Mouse (Mus musculus) CH12.LX (cell line): ENCODE results near the gene Efhd1. TPM values are rescaled to one million over a fixed set of nuclear protein-coding genes. Genes with fewer than 3 reads are reported as not detected.

ENCODE experiments used
- DNase-seq: peaks from one replicate; pipeline ENCODE4 v3.0.0-alpha.2; 2013; ENCODE audit errors: extremely low read depth
- H3K27ac ChIP-seq: 2 replicates; pipeline ENCODE4 v1.5.1; 2012; ENCODE audit warnings: low read depth, mild to moderate bottlenecking, control low read depth, moderate library complexity; ENCODE audit not compliant: insufficient read depth
- H3K27me3 ChIP-seq: replicated peaks from 2 replicates; pipeline ENCODE3; 2012; ENCODE audit warnings: inconsistent platforms
- H3K36me3 ChIP-seq, 2 experiments: replicated peaks in 1 of 2; 2 replicates each; pipeline versions ENCODE3 to v1.6.1; 2012; ENCODE audit warnings: inconsistent platforms in 1 of 2, low read length in 1 of 2, mild to moderate bottlenecking in 1 of 2, mixed read lengths in 1 of 2, moderate library complexity in 1 of 2; ENCODE audit not compliant: control insufficient read depth in 1 of 2, insufficient read depth in 1 of 2
- H3K4me1 ChIP-seq, 2 experiments: 2 replicates each; pipeline ENCODE4 v1.6.1; 2012; ENCODE audit warnings: inconsistent platforms in 1 of 2, moderate library complexity in 1 of 2; ENCODE audit not compliant: insufficient read depth in 2 of 2, control insufficient read depth in 1 of 2
- H3K4me2 ChIP-seq: 2 replicates; pipeline ENCODE4 v1.6.1; 2012; ENCODE audit warnings: low read depth, mild to moderate bottlenecking, control low read depth; ENCODE audit not compliant: poor library complexity, insufficient read depth, severe bottlenecking
- H3K4me3 ChIP-seq, 3 experiments: fragments of 150-350 bp in 1 of 3; sonication (generic) in 1 of 3; replicated peaks in 1 of 3; 2 replicates each; pipeline versions ENCODE3 to v1.5.1; 2011 to 2012; ENCODE audit warnings: low read depth in 2 of 3, low read length in 2 of 3, mild to moderate bottlenecking in 2 of 3, moderate library complexity in 2 of 3, control low read depth in 1 of 3, improper control_type of control experiment in 1 of 3, inconsistent platforms in 1 of 3, mixed read lengths in 1 of 3; ENCODE audit not compliant: poor library complexity in 1 of 3
- H3K79me2 ChIP-seq: replicated peaks from 2 replicates; pipeline ENCODE4 v1.6.1; 2012; ENCODE audit warnings: mild to moderate bottlenecking, moderate library complexity; ENCODE audit not compliant: control insufficient read depth, poor library complexity, insufficient read depth, severe bottlenecking; ENCODE audit errors: extremely low read depth
- H3K9ac ChIP-seq: 2 replicates; pipeline ENCODE4 v1.6.1; 2012; ENCODE audit warnings: low read depth, mild to moderate bottlenecking, control low read depth, moderate library complexity; ENCODE audit not compliant: insufficient read depth
- H3K9me3 ChIP-seq: replicated peaks from 2 replicates; pipeline ENCODE3; 2012; ENCODE audit warnings: low read length, inconsistent platforms, mixed read lengths
- BHLHE40 ChIP-seq: IDR thresholded peaks from 2 replicates; pipeline ENCODE4 v1.6.1; 2011; ENCODE audit warnings: mild to moderate bottlenecking, low read depth, low read length, improper control_type of control experiment
- CHD2 ChIP-seq: IDR thresholded peaks from 2 replicates; pipeline ENCODE4 v1.6.1; 2011; ENCODE audit warnings: low read length, improper control_type of control experiment
- E2F4 ChIP-seq: IDR thresholded peaks from 2 replicates; pipeline ENCODE4 v1.6.1; 2011; ENCODE audit warnings: low read depth, low read length, improper control_type of control experiment; ENCODE audit not compliant: insufficient replicate concordance
- EP300 ChIP-seq: IDR thresholded peaks from 2 replicates; pipeline ENCODE4 v1.6.1; 2011; ENCODE audit warnings: low read length, improper control_type of control experiment
- ETS1 ChIP-seq: conservative IDR thresholded peaks from 2 replicates; pipeline ENCODE4 v1.6.1; 2012; ENCODE audit warnings: low read depth, mild to moderate bottlenecking, inconsistent platforms, low read length, improper control_type of control experiment, moderate library complexity
- GABPA ChIP-seq: IDR thresholded peaks from 2 replicates; pipeline ENCODE4 v1.6.1; 2012; ENCODE audit warnings: low read depth, low read length, improper control_type of control experiment, inconsistent platforms; ENCODE audit not compliant: insufficient replicate concordance
- HCFC1 ChIP-seq: IDR thresholded peaks from 2 replicates; pipeline ENCODE4 v1.6.1; 2012; ENCODE audit warnings: low read depth, mild to moderate bottlenecking, inconsistent platforms, low read length, improper control_type of control experiment
- JUN ChIP-seq: IDR thresholded peaks from 2 replicates; pipeline ENCODE4 v1.6.1; 2011; ENCODE audit warnings: low read depth, mild to moderate bottlenecking, low read length, improper control_type of control experiment, moderate library complexity; ENCODE audit not compliant: insufficient read depth
- KAT2A ChIP-seq: IDR thresholded peaks from 2 replicates; pipeline ENCODE4 v1.6.1; 2012; ENCODE audit warnings: low read length, improper control_type of control experiment, inconsistent platforms; ENCODE audit not compliant: insufficient replicate concordance
- MAX ChIP-seq: IDR thresholded peaks from 2 replicates; pipeline ENCODE4 v1.6.1; 2011; ENCODE audit warnings: low read length, improper control_type of control experiment
- NELFE ChIP-seq: IDR thresholded peaks from 2 replicates; pipeline ENCODE4 v1.6.1; 2011; ENCODE audit warnings: low read depth, low read length, improper control_type of control experiment
- NRF1 ChIP-seq: IDR thresholded peaks from 2 replicates; pipeline ENCODE4 v1.6.1; 2014; ENCODE audit warnings: low read depth, mild to moderate bottlenecking, inconsistent platforms, low read length, improper control_type of control experiment, moderate library complexity
- PAX5 ChIP-seq: IDR thresholded peaks from 2 replicates; pipeline ENCODE4 v1.6.1; 2012; ENCODE audit warnings: low read length, inconsistent platforms, mixed read lengths
- POLR2A ChIP-seq: IDR thresholded peaks from 2 replicates; pipeline ENCODE4 v1.6.1; 2011; ENCODE audit warnings: low read depth, mild to moderate bottlenecking, improper control_type of control experiment, low read length
- POLR2AphosphoS2 ChIP-seq: IDR thresholded peaks from 2 replicates; pipeline ENCODE4 v1.6.1; 2011; ENCODE audit warnings: low read depth, low read length, improper control_type of control experiment
- RCOR1 ChIP-seq: conservative IDR thresholded peaks from 2 replicates; pipeline ENCODE4 v1.6.1; 2012; ENCODE audit warnings: low read depth, mild to moderate bottlenecking, inconsistent platforms, low read length, improper control_type of control experiment
- SIN3A ChIP-seq: IDR thresholded peaks from 2 replicates; pipeline ENCODE4 v1.6.1; 2012; ENCODE audit warnings: low read length, improper control_type of control experiment, inconsistent platforms
- SMC3 ChIP-seq: IDR thresholded peaks from 2 replicates; pipeline ENCODE4 v1.6.1; 2011; ENCODE audit warnings: low read depth, low read length, improper control_type of control experiment
- TBP ChIP-seq: conservative IDR thresholded peaks from 2 replicates; pipeline ENCODE4 v1.6.1; 2011; ENCODE audit warnings: low read depth, low read length, improper control_type of control experiment
- UBTF ChIP-seq: IDR thresholded peaks from 2 replicates; pipeline ENCODE4 v1.6.1; 2012; ENCODE audit warnings: low read depth, mild to moderate bottlenecking, inconsistent platforms, low read length, improper control_type of control experiment, moderate library complexity
- USF2 ChIP-seq: conservative IDR thresholded peaks from 2 replicates; pipeline ENCODE4 v1.6.1; 2011; ENCODE audit warnings: low read depth, low read length, improper control_type of control experiment
- ZC3H11A ChIP-seq: IDR thresholded peaks from 2 replicates; pipeline ENCODE4 v1.6.1; 2012; ENCODE audit warnings: low read depth, mild to moderate bottlenecking, inconsistent platforms, low read length, improper control_type of control experiment
- ZNF384 ChIP-seq: IDR thresholded peaks from 2 replicates; pipeline ENCODE4 v1.6.1; 2012; ENCODE audit warnings: low read depth, low read length, improper control_type of control experiment, inconsistent platforms
- dilution Hi-C: fragments of 300-500 bp; cut with MboI; formaldehyde crosslinking; loops from 2 replicates; pipeline ENCODE4 v1.14.3; 2020; ENCODE audit warnings: low sequenced_read_pairs; ENCODE audit not compliant: extremely low pct_unique_long_range_greater_than_20kb, extremely low pct_ligation_motif_present
- in situ Hi-C: fragments of 300-500 bp; cut with MboI; formaldehyde crosslinking; loops from 3 replicates; pipeline ENCODE4 v1.14.3; 2019; ENCODE audit warnings: low sequenced_read_pairs, low pct_ligation_motif_present, low pct_unique_long_range_greater_than_20kb, mixed read lengths
- polyA plus RNA-seq: library from polyadenylated mRNA; unstranded; fragments of >175 nt; gene quantifications from 2 replicates; pipeline ENCODE4 v1.2.1, GENCODE M21; 2012; ENCODE audit warnings: low read depth; ENCODE audit not compliant: insufficient read length
- total RNA-seq, 2 experiments: library from RNA; depleted of rRNA; stranded (reverse); fragments of 300-350 nt in 1 of 2; fragments of >200 nt in 1 of 2; gene quantifications; 2 replicates each; pipeline ENCODE4 v1.2.3; 2012 to 2014

Gene Efhd1
- total and polyA plus RNA-seq, 3 experiments = 0.12 to 1.2 (median 0.13) TPM

DNA sequence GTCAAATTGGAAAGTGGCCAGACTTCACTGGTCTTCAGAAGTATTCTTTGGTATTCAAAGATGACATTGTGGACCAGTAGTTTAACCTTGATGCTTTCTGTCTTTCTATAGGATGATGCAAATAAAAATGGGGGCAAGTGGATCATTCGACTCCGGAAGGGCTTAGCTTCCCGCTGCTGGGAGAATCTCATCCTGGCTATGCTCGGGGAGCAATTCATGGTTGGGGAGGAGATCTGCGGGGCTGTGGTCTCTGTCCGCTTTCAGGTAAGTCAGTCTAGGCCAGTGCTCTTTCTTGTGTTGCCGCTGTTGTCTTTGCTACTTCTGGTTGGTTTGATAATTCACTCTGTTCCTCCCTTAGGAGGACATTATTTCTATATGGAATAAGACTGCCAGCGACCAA lies 38.4 kb upstream of the Efhd1 start:
- Histone ChIP-seq H3K27me3 (no peaks in the 10 kb centered on the region), H3K9ac (no peak overlapping the region), H3K4me2 (no peak overlapping the region), H3K9me3 (no peaks in the 10 kb centered on the region), H3K4me3 (no peak overlapping the region), H3K36me3 (peaks cover 78 to 98% of the 10 kb centered on the region in 2 experiments), H3K27ac (no peak overlapping the region), H3K4me1 (no peaks in the 10 kb centered on the region), H3K79me2 (peaks cover 4% of the 10 kb centered on the region; the same call in 1 of the 2 replicates)
- dilution Hi-C loops = no loop called here
- TF ChIP-seq RCOR1 = no peak
- no peak for TF ChIP-seq SMC3
- TF ChIP-seq JUN = no peak
- no peak for TF ChIP-seq GABPA
- no peak for TF ChIP-seq TBP
- TF ChIP-seq HCFC1 = no peak
- TF ChIP-seq NELFE = no peak
- TF ChIP-seq ZC3H11A = no peak
- TF ChIP-seq BHLHE40 = no peak
- TF ChIP-seq USF2 = no peak
- no peak for TF ChIP-seq POLR2A
- no peak for TF ChIP-seq CHD2
- TF ChIP-seq E2F4 = no peak
- no peak for DNase-seq
- in situ Hi-C loops = no loop called here

DNA sequence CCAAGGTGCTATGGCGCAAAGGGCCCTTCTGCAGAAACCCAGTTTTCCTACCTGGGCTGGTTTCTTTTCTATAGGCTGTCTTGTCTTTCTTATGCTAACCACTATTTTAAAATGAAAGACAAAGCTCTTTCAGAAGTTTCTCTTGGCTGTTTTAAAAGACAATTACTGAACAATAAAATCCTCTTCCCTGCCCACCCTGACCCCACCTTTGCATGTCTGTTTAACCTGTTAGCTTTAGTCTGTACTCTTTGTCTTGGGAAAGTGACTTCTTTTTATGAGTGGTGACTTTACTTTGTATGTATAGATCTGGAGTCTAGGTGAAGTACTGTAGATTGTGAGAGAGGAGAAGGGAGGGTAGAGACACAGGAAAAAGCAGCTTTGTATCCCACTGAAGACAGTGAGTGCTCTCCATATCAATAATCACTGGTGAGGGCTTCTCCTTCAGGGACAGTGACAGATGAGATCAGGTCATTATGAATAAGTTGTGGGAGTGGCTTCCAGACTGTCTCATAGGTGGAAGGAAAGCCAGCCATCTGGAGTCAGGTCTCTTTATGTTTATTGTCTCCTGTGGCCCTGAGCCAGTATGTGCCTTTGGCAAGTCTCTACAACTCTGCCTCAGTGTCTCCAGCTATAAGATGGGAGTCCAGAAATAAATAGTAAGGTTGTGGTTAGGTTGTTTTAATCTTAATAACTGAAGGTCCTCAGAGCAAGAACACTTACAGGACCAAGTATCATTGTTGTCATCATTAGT lies 37.6 kb upstream of the Efhd1 start:
- in situ Hi-C loops = no loop called here
- Histone ChIP-seq H3K79me2 (peaks cover 4% of the 10 kb centered on the region; the same call in 1 of the 2 replicates), H3K4me1 (no peaks in the 10 kb centered on the region), H3K9ac (no peak overlapping the region), H3K9me3 (no peaks in the 10 kb centered on the region), H3K4me3 (no peak overlapping the region), H3K4me2 (no peak overlapping the region), H3K27ac (no peak overlapping the region), H3K27me3 (no peaks in the 10 kb centered on the region), H3K36me3 (peaks cover 77 to 98% of the 10 kb centered on the region in 2 experiments)
- TF ChIP-seq PAX5 = no peak
- no peak for TF ChIP-seq SIN3A
- no peak for TF ChIP-seq ZNF384
- TF ChIP-seq MAX = no peak
- no peak for TF ChIP-seq KAT2A
- TF ChIP-seq ETS1 = no peak
- TF ChIP-seq E2F4 = no peak
- TF ChIP-seq POLR2AphosphoS2 = no peak
- TF ChIP-seq UBTF = no peak
- no peak for TF ChIP-seq SMC3
- no peak for TF ChIP-seq NRF1
- TF ChIP-seq BHLHE40 = no peak
- TF ChIP-seq EP300 = no peak
- no peak for TF ChIP-seq JUN
- no peak for DNase-seq
- dilution Hi-C loops = no loop called here
